ENCODE assay signal across 36 mouse cellular contexts in genomic region chr16:38425799-38426198, GRCm38 (mm10). TPM values are rescaled to one million over a fixed set of nuclear protein-coding genes. Genes with fewer than 3 reads are reported as not detected.
"Had no signal": no experiment of that assay in that cellular context is flagged by ENCODE, and none has a peak within 500 bp of the region (broad histone marks: within the 10 kb centered on the region; RNA-seq: fewer than 3 reads in every experiment).

No protein-coding gene starts in this region.

- H3K9me3 ChIP-seq: heart, embryonic 12.5 days; heart, embryonic 13.5 days; heart, embryonic 15.5 days; hindbrain, embryonic 10.5 days; hindbrain, embryonic 12.5 days; hindbrain, embryonic 13.5 days; hindbrain, embryonic 15.5 days; intestine, embryonic 15.5 days; kidney, embryonic 15.5 days had no signal

- DNase-seq: heart, postnatal 10 days; heart, postnatal 14 days; heart, postnatal 36 days; heart, postnatal 4 days; kidney, adult 11 months; kidney, adult 18-20 months; kidney, adult 2 months; kidney, adult 8-10 months; kidney, adult 9 months; kidney, postnatal 10 days; kidney, postnatal 14 days; kidney, postnatal 25 days; kidney, postnatal 36 days; kidney, postnatal 4 days; layer of hippocampus, adult 9-11 months; layer of hippocampus, postnatal 36 days had no signal

- H3K4me3 ChIP-seq: heart, embryonic 12.5 days; heart, embryonic 13.5 days; heart, embryonic 15.5 days; hindbrain, embryonic 10.5 days; hindbrain, embryonic 12.5 days; hindbrain, embryonic 13.5 days; hindbrain, embryonic 15.5 days; intestine, embryonic 15.5 days; kidney, embryonic 15.5 days; layer of hippocampus, adult 2 months; left cerebral cortex, adult 2 months had no signal

- H3K4me2 ChIP-seq: heart, embryonic 11.5 days; heart, embryonic 12.5 days; heart, embryonic 13.5 days; heart, embryonic 15.5 days; hindbrain, embryonic 12.5 days; hindbrain, embryonic 13.5 days; hindbrain, embryonic 14.5 days; hindbrain, embryonic 15.5 days; intestine, embryonic 15.5 days; kidney, embryonic 15.5 days had no signal

- H3K4me1 ChIP-seq: heart, embryonic 15.5 days; hindbrain, embryonic 10.5 days; hindbrain, embryonic 12.5 days; hindbrain, embryonic 13.5 days; hindbrain, embryonic 15.5 days; intestine, embryonic 15.5 days had no signal

- ATAC-seq: hindbrain, embryonic 16.5 days; hindbrain, postnatal 0 days; inflammation-experienced regulatory T-cells, adult 6 months; intestine, embryonic 15.5 days; intestine, embryonic 16.5 days; intestine, postnatal 0 days had no signal

- H3K36me3 ChIP-seq: heart, embryonic 12.5 days; heart, embryonic 13.5 days; heart, embryonic 15.5 days; hindbrain, embryonic 10.5 days; hindbrain, embryonic 12.5 days; hindbrain, embryonic 13.5 days; hindbrain, embryonic 15.5 days; intestine, embryonic 15.5 days; kidney, embryonic 15.5 days had no signal

- H3K9ac ChIP-seq: heart, embryonic 12.5 days; heart, embryonic 13.5 days; heart, embryonic 15.5 days; hindbrain, embryonic 12.5 days; hindbrain, embryonic 13.5 days; hindbrain, embryonic 14.5 days; hindbrain, embryonic 15.5 days; intestine, embryonic 15.5 days; kidney, embryonic 15.5 days had no signal

- H3K27ac ChIP-seq: heart, embryonic 13.5 days; heart, embryonic 15.5 days; hindbrain, embryonic 10.5 days; hindbrain, embryonic 12.5 days; hindbrain, embryonic 13.5 days; hindbrain, embryonic 14.5 days; hindbrain, embryonic 15.5 days; hindbrain, postnatal 0 days; intestine, embryonic 15.5 days; kidney, embryonic 15.5 days; kidney, postnatal 0 days; layer of hippocampus, adult 2 months; left cerebral cortex, adult 2 months had no signal

- H3K27me3 ChIP-seq: heart, embryonic 12.5 days; heart, embryonic 13.5 days; heart, embryonic 15.5 days; hindbrain, embryonic 12.5 days; hindbrain, embryonic 13.5 days; hindbrain, embryonic 15.5 days; intestine, embryonic 15.5 days; kidney, embryonic 15.5 days had no signal

RNA-seq across cellular contexts. Expression of gene Pla1a, which starts 7.1 kb away (rescaled TPM):
- total RNA-seq: hematopoietic stem cell, adult 5-6 weeks had no signal

RNA-seq across cellular contexts. Expression of gene Cd80, which starts 29.6 kb away (rescaled TPM):
- total RNA-seq: hematopoietic stem cell, adult 5-6 weeks had no signal
